Mouse (Mus musculus) liver, adult 10 weeks (tissue): ENCODE data around the gene Cyp4a31. TPM values are rescaled to one million over a fixed set of nuclear protein-coding genes. Genes with fewer than 3 reads are reported as not detected.

ENCODE experiments used
- polyA plus RNA-seq: library from polyadenylated mRNA; stranded (reverse); fragments of 350-450 nt; fragmentation: Illumina TruSeq; extraction: RNeasy Lipid Tissue Mini Kit (QIAGEN cat#74804); gene quantifications from one replicate; pipeline ENCODE4 v1.2.3, GENCODE M21; 2014; ENCODE audit warnings: low read depth, low replicate concordance

Gene Cyp4a31
- 21.6 TPM for polyA plus RNA-seq

DNA sequence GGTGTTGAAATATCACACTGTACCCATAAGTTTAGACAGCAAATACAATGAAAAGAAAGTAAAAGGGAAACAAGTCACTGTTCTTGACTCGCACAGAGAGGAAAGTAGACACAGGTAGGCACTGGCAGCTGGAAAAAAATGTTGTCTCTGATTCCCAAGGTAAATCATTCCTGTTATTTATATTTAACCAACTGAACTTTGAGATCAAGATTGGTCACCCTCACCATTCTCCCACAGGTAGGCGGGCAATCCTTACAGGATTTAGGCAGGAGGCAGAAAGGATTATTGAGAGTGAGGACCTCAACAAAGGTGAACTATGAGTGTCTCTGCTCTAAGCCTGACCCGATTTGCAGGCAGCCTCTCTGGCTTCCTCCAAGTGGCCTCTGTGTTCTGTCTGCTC is at the start of gene Cyp4a31:
Gene Cyp4a31 (plus strand): TSS at position 249 of the 400 bp plus-strand sequence.

DNA sequence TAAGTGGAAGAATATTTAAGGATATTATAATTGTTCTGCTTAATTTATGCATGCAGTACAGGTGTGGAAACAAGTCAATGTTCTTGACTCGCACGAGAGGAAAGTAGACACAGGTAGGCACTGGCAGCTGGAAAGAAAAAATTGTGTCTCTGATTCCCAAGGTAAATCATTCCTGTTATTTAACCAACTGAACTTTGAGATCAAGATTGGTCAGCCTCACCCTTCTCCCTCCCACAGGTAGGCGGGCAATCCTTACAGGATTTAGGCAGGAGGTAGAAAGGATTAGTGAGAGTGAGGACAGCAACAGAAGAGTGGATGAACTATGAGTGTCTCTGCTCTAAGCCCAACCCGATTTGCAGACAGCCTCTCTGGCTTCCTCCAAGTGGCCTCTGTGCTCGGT is 45.4 kb upstream of the Cyp4a31 start, which contains the start of gene Cyp4a10:
Gene Cyp4a10 (plus strand): TSS at position 265 of the 400 bp plus-strand sequence.

DNA sequence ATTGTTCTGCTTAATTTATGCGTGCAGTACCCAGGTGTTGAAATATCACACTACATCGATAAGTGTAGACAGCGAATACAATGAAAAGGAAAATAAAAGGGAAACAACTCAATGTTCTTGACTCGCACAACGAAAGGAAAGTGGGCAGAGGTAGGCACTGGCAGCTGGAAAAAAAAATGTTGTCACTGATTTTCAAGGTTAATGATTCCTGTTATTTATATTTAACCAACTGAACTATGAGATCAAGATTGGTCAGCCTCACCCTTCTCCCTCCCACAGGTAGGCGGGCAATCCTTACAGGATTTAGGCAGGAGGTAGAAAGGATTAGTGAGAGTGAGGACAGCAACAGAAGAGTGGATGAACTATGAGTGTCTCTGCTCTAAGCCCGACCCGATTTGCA is 37.2 kb downstream of the Cyp4a31 start, which contains the start of gene Cyp4a32:
Gene Cyp4a32 (plus strand): TSS at position 359 of the 400 bp plus-strand sequence.

Other genes starting within 250 kb of the Cyp4a31 start
- 0.42 TPM for gene Cyp4a12b, start 152.0 kb upstream of the Cyp4a31 start, polyA plus RNA-seq
- not detected for gene Cyp4a30b, start 111.0 kb upstream of the Cyp4a31 start, polyA plus RNA-seq
- gene Cyp4a14, start 67.5 kb upstream of the Cyp4a31 start, polyA plus RNA-seq, result 1,492 TPM
- gene Cyp4a10, start 45.4 kb upstream of the Cyp4a31 start, polyA plus RNA-seq, result 1,850 TPM
- gene Cyp4a32, start 37.3 kb downstream of the Cyp4a31 start, polyA plus RNA-seq, result 24.2 TPM
- 13.7 TPM for gene Cyp4b1, start 84.1 kb downstream of the Cyp4a31 start, polyA plus RNA-seq
- 19.1 TPM for gene Efcab14, start 174.1 kb downstream of the Cyp4a31 start, polyA plus RNA-seq
- gene Tex38, start 217.4 kb downstream of the Cyp4a31 start, polyA plus RNA-seq, result not detected
- gene Atpaf1, start 221.2 kb downstream of the Cyp4a31 start, polyA plus RNA-seq, result 59.0 TPM